Mouse (Mus musculus) CH12.LX (cell line): ENCODE results near the gene Robo3. TPM values are rescaled to one million over a fixed set of nuclear protein-coding genes. Genes with fewer than 3 reads are reported as not detected.

ENCODE experiments used
- DNase-seq: peaks from one replicate; pipeline ENCODE4 v3.0.0-alpha.2; 2013; ENCODE audit errors: extremely low read depth
- H3K27ac ChIP-seq: 2 replicates; pipeline ENCODE4 v1.5.1; 2012; ENCODE audit warnings: low read depth, mild to moderate bottlenecking, control low read depth, moderate library complexity; ENCODE audit not compliant: insufficient read depth
- H3K27me3 ChIP-seq: replicated peaks from 2 replicates; pipeline ENCODE3; 2012; ENCODE audit warnings: inconsistent platforms
- H3K36me3 ChIP-seq, 2 experiments: replicated peaks in 1 of 2; 2 replicates each; pipeline versions ENCODE3 to v1.6.1; 2012; ENCODE audit warnings: inconsistent platforms in 1 of 2, low read length in 1 of 2, mild to moderate bottlenecking in 1 of 2, mixed read lengths in 1 of 2, moderate library complexity in 1 of 2; ENCODE audit not compliant: control insufficient read depth in 1 of 2, insufficient read depth in 1 of 2
- H3K4me1 ChIP-seq, 2 experiments: 2 replicates each; pipeline ENCODE4 v1.6.1; 2012; ENCODE audit warnings: inconsistent platforms in 1 of 2, moderate library complexity in 1 of 2; ENCODE audit not compliant: insufficient read depth in 2 of 2, control insufficient read depth in 1 of 2
- H3K4me2 ChIP-seq: 2 replicates; pipeline ENCODE4 v1.6.1; 2012; ENCODE audit warnings: low read depth, mild to moderate bottlenecking, control low read depth; ENCODE audit not compliant: poor library complexity, insufficient read depth, severe bottlenecking
- H3K4me3 ChIP-seq, 3 experiments: fragments of 150-350 bp in 1 of 3; sonication (generic) in 1 of 3; replicated peaks in 1 of 3; 2 replicates each; pipeline versions ENCODE3 to v1.5.1; 2011 to 2012; ENCODE audit warnings: low read depth in 2 of 3, low read length in 2 of 3, mild to moderate bottlenecking in 2 of 3, moderate library complexity in 2 of 3, control low read depth in 1 of 3, improper control_type of control experiment in 1 of 3, inconsistent platforms in 1 of 3, mixed read lengths in 1 of 3; ENCODE audit not compliant: poor library complexity in 1 of 3
- H3K79me2 ChIP-seq: replicated peaks from 2 replicates; pipeline ENCODE4 v1.6.1; 2012; ENCODE audit warnings: mild to moderate bottlenecking, moderate library complexity; ENCODE audit not compliant: control insufficient read depth, poor library complexity, insufficient read depth, severe bottlenecking; ENCODE audit errors: extremely low read depth
- H3K9ac ChIP-seq: 2 replicates; pipeline ENCODE4 v1.6.1; 2012; ENCODE audit warnings: low read depth, mild to moderate bottlenecking, control low read depth, moderate library complexity; ENCODE audit not compliant: insufficient read depth
- H3K9me3 ChIP-seq: replicated peaks from 2 replicates; pipeline ENCODE3; 2012; ENCODE audit warnings: low read length, inconsistent platforms, mixed read lengths
- CTCF ChIP-seq, 2 experiments: IDR thresholded peaks in 1 of 2; conservative IDR thresholded peaks in 1 of 2; 2 replicates each; pipeline ENCODE4 v1.5.1; 2011 to 2012; ENCODE audit warnings: low read depth in 2 of 2, low read length in 2 of 2, improper control_type of control experiment in 1 of 2, inconsistent platforms in 1 of 2, mild to moderate bottlenecking in 1 of 2, moderate library complexity in 1 of 2
- EP300 ChIP-seq: IDR thresholded peaks from 2 replicates; pipeline ENCODE4 v1.6.1; 2011; ENCODE audit warnings: low read length, improper control_type of control experiment
- GABPA ChIP-seq: IDR thresholded peaks from 2 replicates; pipeline ENCODE4 v1.6.1; 2012; ENCODE audit warnings: low read depth, low read length, improper control_type of control experiment, inconsistent platforms; ENCODE audit not compliant: insufficient replicate concordance
- IRF4 ChIP-seq: IDR thresholded peaks from 2 replicates; pipeline ENCODE4 v1.6.1; 2014; ENCODE audit warnings: low read depth, mild to moderate bottlenecking, inconsistent platforms, low read length, improper control_type of control experiment
- JUN ChIP-seq: IDR thresholded peaks from 2 replicates; pipeline ENCODE4 v1.6.1; 2011; ENCODE audit warnings: low read depth, mild to moderate bottlenecking, low read length, improper control_type of control experiment, moderate library complexity; ENCODE audit not compliant: insufficient read depth
- JUND ChIP-seq: conservative IDR thresholded peaks from 2 replicates; pipeline ENCODE4 v1.6.1; 2011; ENCODE audit warnings: low read depth, low read length, improper control_type of control experiment
- KAT2A ChIP-seq: IDR thresholded peaks from 2 replicates; pipeline ENCODE4 v1.6.1; 2012; ENCODE audit warnings: low read length, improper control_type of control experiment, inconsistent platforms; ENCODE audit not compliant: insufficient replicate concordance
- MAZ ChIP-seq: IDR thresholded peaks from 2 replicates; pipeline ENCODE4 v1.6.1; 2012; ENCODE audit warnings: low read depth, mild to moderate bottlenecking, inconsistent platforms, low read length, improper control_type of control experiment, moderate library complexity
- NRF1 ChIP-seq: IDR thresholded peaks from 2 replicates; pipeline ENCODE4 v1.6.1; 2014; ENCODE audit warnings: low read depth, mild to moderate bottlenecking, inconsistent platforms, low read length, improper control_type of control experiment, moderate library complexity
- POLR2AphosphoS2 ChIP-seq: IDR thresholded peaks from 2 replicates; pipeline ENCODE4 v1.6.1; 2011; ENCODE audit warnings: low read depth, low read length, improper control_type of control experiment
- RAD21 ChIP-seq: IDR thresholded peaks from 2 replicates; pipeline ENCODE4 v1.6.1; 2011; ENCODE audit warnings: low read depth, mild to moderate bottlenecking, low read length, improper control_type of control experiment, moderate library complexity
- RCOR1 ChIP-seq: conservative IDR thresholded peaks from 2 replicates; pipeline ENCODE4 v1.6.1; 2012; ENCODE audit warnings: low read depth, mild to moderate bottlenecking, inconsistent platforms, low read length, improper control_type of control experiment
- SIN3A ChIP-seq: IDR thresholded peaks from 2 replicates; pipeline ENCODE4 v1.6.1; 2012; ENCODE audit warnings: low read length, improper control_type of control experiment, inconsistent platforms
- SMC3 ChIP-seq: IDR thresholded peaks from 2 replicates; pipeline ENCODE4 v1.6.1; 2011; ENCODE audit warnings: low read depth, low read length, improper control_type of control experiment
- TCF12 ChIP-seq: IDR thresholded peaks from 2 replicates; pipeline ENCODE4 v1.6.1; 2014; ENCODE audit warnings: low read depth, mild to moderate bottlenecking, inconsistent platforms, low read length, improper control_type of control experiment
- UBTF ChIP-seq: IDR thresholded peaks from 2 replicates; pipeline ENCODE4 v1.6.1; 2012; ENCODE audit warnings: low read depth, mild to moderate bottlenecking, inconsistent platforms, low read length, improper control_type of control experiment, moderate library complexity
- USF1 ChIP-seq: IDR thresholded peaks from 2 replicates; pipeline ENCODE4 v1.6.1; 2014; ENCODE audit warnings: low read depth, mild to moderate bottlenecking, inconsistent platforms, low read length, improper control_type of control experiment
- USF2 ChIP-seq: conservative IDR thresholded peaks from 2 replicates; pipeline ENCODE4 v1.6.1; 2011; ENCODE audit warnings: low read depth, low read length, improper control_type of control experiment
- ZC3H11A ChIP-seq: IDR thresholded peaks from 2 replicates; pipeline ENCODE4 v1.6.1; 2012; ENCODE audit warnings: low read depth, mild to moderate bottlenecking, inconsistent platforms, low read length, improper control_type of control experiment
- ZKSCAN1 ChIP-seq: IDR thresholded peaks from 2 replicates; pipeline ENCODE4 v1.6.1; 2012; ENCODE audit warnings: low read depth, inconsistent platforms, low read length, improper control_type of control experiment, borderline replicate concordance
- ZMIZ1 ChIP-seq: IDR thresholded peaks from 2 replicates; pipeline ENCODE4 v1.6.1; 2012; ENCODE audit warnings: low read depth, mild to moderate bottlenecking, inconsistent platforms, low read length, improper control_type of control experiment
- dilution Hi-C: fragments of 300-500 bp; cut with MboI; formaldehyde crosslinking; loops from 2 replicates; pipeline ENCODE4 v1.14.3; 2020; ENCODE audit warnings: low sequenced_read_pairs; ENCODE audit not compliant: extremely low pct_unique_long_range_greater_than_20kb, extremely low pct_ligation_motif_present
- in situ Hi-C: fragments of 300-500 bp; cut with MboI; formaldehyde crosslinking; loops from 3 replicates; pipeline ENCODE4 v1.14.3; 2019; ENCODE audit warnings: low sequenced_read_pairs, low pct_ligation_motif_present, low pct_unique_long_range_greater_than_20kb, mixed read lengths
- polyA plus RNA-seq: library from polyadenylated mRNA; unstranded; fragments of >175 nt; gene quantifications from 2 replicates; pipeline ENCODE4 v1.2.1, GENCODE M21; 2012; ENCODE audit warnings: low read depth; ENCODE audit not compliant: insufficient read length
- total RNA-seq, 2 experiments: library from RNA; depleted of rRNA; stranded (reverse); fragments of 300-350 nt in 1 of 2; fragments of >200 nt in 1 of 2; gene quantifications; 2 replicates each; pipeline ENCODE4 v1.2.3; 2012 to 2014

The Robo3 gene
- total and polyA plus RNA-seq, 3 experiments: 0.41 to 0.76 (median 0.59) TPM

DNA sequence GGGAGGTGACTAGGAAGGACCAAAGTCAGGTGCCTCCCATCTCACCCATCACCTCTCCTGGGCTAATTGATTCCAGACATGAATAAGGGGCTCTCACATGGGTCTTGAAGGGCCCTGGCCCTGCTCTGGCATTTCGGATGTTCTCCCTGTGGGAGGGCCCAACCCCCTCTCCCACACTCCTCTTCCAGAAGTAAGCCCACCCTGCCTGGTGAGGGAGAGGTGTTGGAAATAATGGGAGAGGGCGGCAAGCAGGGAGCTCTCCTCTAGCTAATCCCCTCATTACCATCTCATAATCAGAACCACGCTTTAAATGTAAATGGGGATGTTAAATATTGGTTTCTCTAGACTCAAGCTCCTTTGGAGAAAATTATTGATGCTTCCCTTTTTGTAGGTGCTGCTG, 21.9 kb upstream of the Robo3 start:
- Histone ChIP-seq H3K9ac (no peak overlapping the region), H3K9me3 (no peaks in the 10 kb centered on the region), H3K27me3 (peaks cover 27% of the 10 kb centered on the region), H3K4me1 (peaks cover 0 to 15% of the 10 kb centered on the region in 2 experiments; a peak in 2 of 4 replicates), H3K4me3 (no peak overlapping the region), H3K4me2 (no peak overlapping the region), H3K27ac (no peak overlapping the region), H3K79me2 (no peaks in the 10 kb centered on the region), H3K36me3 (no peaks in the 10 kb centered on the region)
- in situ Hi-C loops (no loop called here), dilution Hi-C loops (no loop called here)
- TF ChIP-seq ZKSCAN1: no peak
- no peak for DNase-seq

DNA sequence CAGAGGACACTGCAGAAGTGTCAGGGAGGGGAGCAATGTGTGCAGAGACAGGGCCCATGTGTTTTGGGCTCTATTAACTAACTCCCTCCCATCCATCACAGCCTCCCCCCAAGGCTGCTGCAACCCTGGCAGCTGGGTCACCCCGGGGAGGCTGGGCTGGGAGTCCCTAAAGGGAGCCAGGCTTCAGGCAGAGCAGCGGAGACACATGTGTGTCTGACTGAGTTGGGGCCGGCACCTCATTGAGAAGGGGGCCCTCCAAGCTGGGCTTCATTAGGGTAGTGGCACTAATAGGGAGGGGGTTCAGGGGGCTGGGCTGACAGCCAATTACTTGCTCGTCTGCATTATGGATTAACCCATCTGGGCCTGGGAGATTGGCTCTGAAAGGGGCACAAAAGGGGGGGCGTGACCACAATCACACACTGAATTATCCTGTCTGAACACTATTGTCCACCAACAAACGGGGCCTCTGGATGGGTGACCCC, 21.0 kb upstream of the Robo3 start:
- dilution Hi-C loops: no loop called here

GRCm38 (mm10) chr9:37453328-37453727, 20.3 kb upstream of the Robo3 start:
- Histone ChIP-seq H3K4me2 (no peak overlapping the region), H3K4me1 (peaks cover 0 to 12% of the 10 kb centered on the region in 2 experiments; a peak in 2 of 4 replicates), H3K79me2 (no peaks in the 10 kb centered on the region), H3K4me3 (no peak overlapping the region), H3K9ac (no peak overlapping the region), H3K27ac (no peak overlapping the region), H3K27me3 (peaks cover 17% of the 10 kb centered on the region), H3K9me3 (no peaks in the 10 kb centered on the region), H3K36me3 (no peaks in the 10 kb centered on the region)
- dilution Hi-C loops: no loop called here
- no peak for DNase-seq
- TF ChIP-seq CTCF (conservative IDR thresholded peaks at IDR 0.05 in 1 of 2, IDR thresholded peaks at IDR 0.05 in 1 of 2; ENCODE audit: low read depth in 2 of 2, low read length in 2 of 2): no peak
- TF ChIP-seq EP300: no peak
- in situ Hi-C loops: no loop called here

More for the DNA sequence above, 21.0 kb upstream of the Robo3 start:
- Histone ChIP-seq H3K79me2 (no peaks in the 10 kb centered on the region), H3K9me3 (no peaks in the 10 kb centered on the region), H3K9ac (no peak overlapping the region), H3K27me3 (peaks cover 19% of the 10 kb centered on the region), H3K27ac (no peak overlapping the region), H3K4me2 (no peak overlapping the region), H3K4me3 (no peak overlapping the region), H3K36me3 (no peaks in the 10 kb centered on the region), H3K4me1 (peaks cover 0 to 12% of the 10 kb centered on the region in 2 experiments; a peak in 2 of 4 replicates)
- TF ChIP-seq UBTF: no peak
- TF ChIP-seq KAT2A: no peak
- no peak for TF ChIP-seq TCF12
- no peak for TF ChIP-seq NRF1
- no peak for TF ChIP-seq MAZ
- no peak for TF ChIP-seq SIN3A
- no peak for TF ChIP-seq ZKSCAN1
- TF ChIP-seq POLR2AphosphoS2: no peak
- TF ChIP-seq ZMIZ1: no peak
- no peak for TF ChIP-seq SMC3
- no peak for TF ChIP-seq JUND
- TF ChIP-seq USF1: no peak
- no peak for TF ChIP-seq USF2
- TF ChIP-seq IRF4: no peak
- TF ChIP-seq RAD21: no peak
- no peak for TF ChIP-seq GABPA
- no peak for TF ChIP-seq RCOR1
- TF ChIP-seq ZC3H11A: no peak
- TF ChIP-seq JUN: no peak
- in situ Hi-C loops: no loop called here
- DNase-seq: no peak
